ENCODE assay signal across 9 mouse cellular contexts in genomic region chr17:49898849-49899331, GRCm38 (mm10).
DNase-seq lines count a peak whose midpoint lies in the region; ATAC-seq lines count a peak whose summit lies in the region.
"Had no signal": no experiment of that assay in that cellular context is flagged by ENCODE, and none has a peak within 500 bp of the region (broad histone marks: within the 10 kb centered on the region; RNA-seq: fewer than 3 reads in every experiment).

No protein-coding gene starts in this region.

- H3K27ac ChIP-seq in forebrain, embryonic 14.5 days (ENCODE audit: low read depth, low read length) = no peak overlapping the region
- peak overlapping the region; percentile 64; the same call in 1 of the 2 replicates for H3K27ac ChIP-seq in hindbrain, embryonic 10.5 days
- H3K27ac ChIP-seq: lung, embryonic 15.5 days had no signal

- H3K36me3 ChIP-seq in forebrain, embryonic 14.5 days (ENCODE audit: control insufficient read depth, insufficient read depth, low read length) = no peaks in the 10 kb centered on the region
- no peaks in the 10 kb centered on the region for H3K36me3 ChIP-seq in hindbrain, embryonic 10.5 days
- H3K36me3 ChIP-seq: lung, embryonic 15.5 days had no signal

- H3K4me2 ChIP-seq in forebrain, embryonic 14.5 days (ENCODE audit: low read length) = no peak overlapping the region
- H3K4me2 ChIP-seq: lung, embryonic 15.5 days had no signal

- no peak overlapping the region for H3K4me3 ChIP-seq in forebrain, embryonic 14.5 days (ENCODE audit: low read depth, low read length)
- H3K4me3 ChIP-seq in hindbrain, embryonic 10.5 days = no peak overlapping the region
- H3K4me3 ChIP-seq: lung, embryonic 15.5 days had no signal

- H3K4me1 ChIP-seq in forebrain, embryonic 14.5 days (ENCODE audit: control insufficient read depth, insufficient read depth, low read length) = no peaks in the 10 kb centered on the region
- H3K4me1 ChIP-seq in hindbrain, embryonic 10.5 days (replicated peaks) = peaks cover 23% of the 10 kb centered on the region

- H3K9me3 ChIP-seq in forebrain, embryonic 14.5 days (replicated peaks; ENCODE audit: control insufficient read depth, low read length) = no peaks in the 10 kb centered on the region
- H3K9me3 ChIP-seq in hindbrain, embryonic 10.5 days = no peaks in the 10 kb centered on the region
- H3K9me3 ChIP-seq: lung, embryonic 15.5 days had no signal

- peak; percentile 24 for DNase-seq in MEL-GATA-1-ER (ENCODE audit: extremely low read depth, low read depth)
- DNase-seq in c-Kit-positive CD71-positive TER-119-positive erythroid progenitor cells, embryonic 14.5 days (ENCODE audit: low spot score) = peak; percentile 29
- peak; percentile 91 for DNase-seq in forebrain, embryonic 14.5 days (ENCODE audit: low spot score)
- DNase-seq in hindbrain, embryonic 10.5 days (ENCODE audit: low spot score) = peak; percentile 83
- peak; percentile 69 for DNase-seq in layer of hippocampus, adult 9-11 months
- DNase-seq in lung, postnatal 36 days = peak; percentile 79
- DNase-seq in right cerebral cortex, adult 18-20 months = peak; percentile 82
- DNase-seq in urinary bladder, postnatal 14 days (ENCODE audit: low spot score) = peak; percentile 76

- ATAC-seq in forebrain, embryonic 14.5 days = peak; percentile 82

- peaks cover 4% of the 10 kb centered on the region for H3K27me3 ChIP-seq in forebrain, embryonic 14.5 days (replicated peaks; ENCODE audit: control insufficient read depth, insufficient read depth, low read length)
- H3K27me3 ChIP-seq in hindbrain, embryonic 10.5 days (ENCODE audit: insufficient read depth, poor library complexity, severe bottlenecking) = peaks cover 23% of the 10 kb centered on the region

- WGBS in forebrain, embryonic 14.5 days = 14% methylated on average over 7 of the region's 7 CpGs
- 23% methylated on average over 7 of the region's 7 CpGs for WGBS in hindbrain, embryonic 10.5 days

- no peak overlapping the region for H3K9ac ChIP-seq in forebrain, embryonic 14.5 days (ENCODE audit: low read length)
- H3K9ac ChIP-seq: lung, embryonic 15.5 days had no signal

Comparison
In these comparisons a context has a peak if more than half of its experiments do, and no peak if none do; other contexts are left out.
1. DNase-seq: peak in every context shown above with its lines; median percentile 91 in forebrain, embryonic 14.5 days; 83 in hindbrain, embryonic 10.5 days; 82 in right cerebral cortex, adult 18-20 months; 79 in lung, postnatal 36 days; 76 in urinary bladder, postnatal 14 days; 69 in layer of hippocampus, adult 9-11 months; 29 in c-Kit-positive CD71-positive TER-119-positive erythroid progenitor cells, embryonic 14.5 days; 24 in MEL-GATA-1-ER.